Mouse (Mus musculus): ENCODE measurements around the gene Pank4. TPM values are rescaled to one million over a fixed set of nuclear protein-coding genes. Genes with fewer than 3 reads are reported as not detected.

The Pank4 gene
- polyA plus RNA-seq, 1 experiment, result 37.5 TPM

GRCm38 (mm10) chr4:154952461-154953241 lies 11.3 kb upstream of the Pank4 start:
- Histone ChIP-seq H3K36me3 (ENCODE audit: control insufficient read depth, insufficient read depth, low read length) (no peaks in the 10 kb centered on the region), H3K27me3 (replicated peaks; ENCODE audit: control insufficient read depth, insufficient read depth, low read length) (no peaks in the 10 kb centered on the region; the same call in 1 of the 2 replicates), H3K27ac (ENCODE audit: insufficient read depth, low read depth, low read length) (no peak overlapping the region), H3K4me3 (ENCODE audit: insufficient read depth, low read depth, low read length) (no peak overlapping the region), H3K4me1 (ENCODE audit: control insufficient read depth, insufficient read depth, low read length) (no peaks in the 10 kb centered on the region)
- TF ChIP-seq POLR2A (IDR thresholded peaks at IDR 0.05; ENCODE audit: low read depth, low read length) (no peak), CTCF (conservative IDR thresholded peaks at IDR 0.05; ENCODE audit: insufficient read depth, insufficient read length, low read depth, low read length) (no peak)
- no peak for DNase-seq
- 5% methylated on average over 26 of the region's 26 CpGs for WGBS

GRCm38 (mm10) chr4:154956604-154957003 lies 7.3 kb upstream of the Pank4 start:
- no peaks in the 10 kb centered on the region for H3K4me1 ChIP-seq (ENCODE audit: control insufficient read depth, insufficient read depth, low read length)
- TF ChIP-seq POLR2A (IDR thresholded peaks at IDR 0.05; ENCODE audit: low read depth, low read length), result no peak
- TF ChIP-seq CTCF (conservative IDR thresholded peaks at IDR 0.05; ENCODE audit: insufficient read depth, insufficient read length, low read depth, low read length), result no peak
- peaks cover 5% of the 10 kb centered on the region; the same call in 1 of the 2 replicates for H3K27me3 ChIP-seq (replicated peaks; ENCODE audit: control insufficient read depth, insufficient read depth, low read length)
- DNase-seq, result no peak
- 48% methylated on average over 9 of the region's 9 CpGs for WGBS
- H3K27ac ChIP-seq (ENCODE audit: insufficient read depth, low read depth, low read length), result no peak overlapping the region
- no peak overlapping the region for H3K4me3 ChIP-seq (ENCODE audit: insufficient read depth, low read depth, low read length)
- no peaks in the 10 kb centered on the region for H3K36me3 ChIP-seq (ENCODE audit: control insufficient read depth, insufficient read depth, low read length)

- peaks cover 5% of the 10 kb centered on the region; the same call in 1 of the 2 replicates for H3K27me3 ChIP-seq (replicated peaks; ENCODE audit: control insufficient read depth, insufficient read depth, low read length)
- no peak for DNase-seq
- no peak overlapping the region for H3K4me3 ChIP-seq (ENCODE audit: insufficient read depth, low read depth, low read length)
- H3K4me1 ChIP-seq (ENCODE audit: control insufficient read depth, insufficient read depth, low read length), result no peaks in the 10 kb centered on the region
- WGBS, result 62% methylated on average over 13 of the region's 13 CpGs
- TF ChIP-seq POLR2A (IDR thresholded peaks at IDR 0.05; ENCODE audit: low read depth, low read length) (no peak), CTCF (conservative IDR thresholded peaks at IDR 0.05; ENCODE audit: insufficient read depth, insufficient read length, low read depth, low read length) (no peak)
- no peaks in the 10 kb centered on the region for H3K36me3 ChIP-seq (ENCODE audit: control insufficient read depth, insufficient read depth, low read length)
- no peak overlapping the region for H3K27ac ChIP-seq (ENCODE audit: insufficient read depth, low read depth, low read length)
These were observed 6.5 kb upstream of the Pank4 start for GRCm38 (mm10) chr4:154957289-154957993.

GRCm38 (mm10) chr4:154958171-154958570 lies 5.8 kb upstream of the Pank4 start:
- TF ChIP-seq CTCF (conservative IDR thresholded peaks at IDR 0.05; ENCODE audit: insufficient read depth, insufficient read length, low read depth, low read length) (no peak), POLR2A (IDR thresholded peaks at IDR 0.05; ENCODE audit: low read depth, low read length) (no peak)
- Histone ChIP-seq H3K27me3 (replicated peaks; ENCODE audit: control insufficient read depth, insufficient read depth, low read length) (peaks cover 5% of the 10 kb centered on the region; the same call in 1 of the 2 replicates), H3K27ac (ENCODE audit: insufficient read depth, low read depth, low read length) (no peak overlapping the region), H3K4me1 (ENCODE audit: control insufficient read depth, insufficient read depth, low read length) (no peaks in the 10 kb centered on the region), H3K36me3 (ENCODE audit: control insufficient read depth, insufficient read depth, low read length) (no peaks in the 10 kb centered on the region), H3K4me3 (ENCODE audit: insufficient read depth, low read depth, low read length) (no peak overlapping the region)
- DNase-seq, result no peak
- 13% methylated on average over 15 of the region's 15 CpGs for WGBS

GRCm38 (mm10) chr4:154958621-154959020 lies 5.3 kb upstream of the Pank4 start:
- H3K27me3 ChIP-seq (replicated peaks; ENCODE audit: control insufficient read depth, insufficient read depth, low read length), result peaks cover 5% of the 10 kb centered on the region; the same call in 1 of the 2 replicates
- no peak overlapping the region for H3K4me3 ChIP-seq (ENCODE audit: insufficient read depth, low read depth, low read length)
- TF ChIP-seq POLR2A (IDR thresholded peaks at IDR 0.05; ENCODE audit: low read depth, low read length), result no peak
- no peak for TF ChIP-seq CTCF (conservative IDR thresholded peaks at IDR 0.05; ENCODE audit: insufficient read depth, insufficient read length, low read depth, low read length)
- H3K4me1 ChIP-seq (ENCODE audit: control insufficient read depth, insufficient read depth, low read length), result no peaks in the 10 kb centered on the region
- WGBS, result 24% methylated on average over 8 of the region's 8 CpGs
- no peaks in the 10 kb centered on the region for H3K36me3 ChIP-seq (ENCODE audit: control insufficient read depth, insufficient read depth, low read length)
- DNase-seq, result no peak
- H3K27ac ChIP-seq (ENCODE audit: insufficient read depth, low read depth, low read length), result no peak overlapping the region

- Histone ChIP-seq H3K4me1 (ENCODE audit: control insufficient read depth, insufficient read depth, low read length) (0 out of 2 replicates have a peak, but pooled peaks cover 4% of the 10 kb centered on the region), H3K27me3 (replicated peaks; ENCODE audit: control insufficient read depth, insufficient read depth, low read length) (peaks cover 5% of the 10 kb centered on the region; the same call in 1 of the 2 replicates), H3K4me3 (ENCODE audit: insufficient read depth, low read depth, low read length) (peak overlapping the region; percentile 47; the same call in 1 of the 2 replicates), H3K27ac (ENCODE audit: insufficient read depth, low read depth, low read length) (no peak overlapping the region), H3K36me3 (ENCODE audit: control insufficient read depth, insufficient read depth, low read length) (no peaks in the 10 kb centered on the region)
- no peak for TF ChIP-seq CTCF (conservative IDR thresholded peaks at IDR 0.05; ENCODE audit: insufficient read depth, insufficient read length, low read depth, low read length)
- no peak for TF ChIP-seq POLR2A (IDR thresholded peaks at IDR 0.05; ENCODE audit: low read depth, low read length)
- no peak for DNase-seq
- 43% methylated on average over 20 of the region's 20 CpGs for WGBS
These were observed 3.8 kb upstream of the Pank4 start for GRCm38 (mm10) chr4:154960021-154960689.
